Mouse (Mus musculus) MEL (cell line): Measurements from ENCODE around the gene Arid3c. TPM values are rescaled to one million over a fixed set of nuclear protein-coding genes. Genes with fewer than 3 reads are reported as not detected.

Source experiments
- DNase-seq: peaks from one replicate; pipeline ENCODE4 v3.0.0; 2011; ENCODE audit warnings: low read depth, low spot score
- H3K27ac ChIP-seq: 2 replicates; pipeline ENCODE4 v1.5.1; 2012; ENCODE audit warnings: low read depth, mild to moderate bottlenecking, control low read depth, low read length, moderate library complexity; ENCODE audit not compliant: control insufficient read depth
- H3K27me3 ChIP-seq, 2 experiments: fragments of 150-350 bp in 1 of 2; sonication (generic) in 1 of 2; 2 replicates each; pipeline ENCODE4 v1.6.1; 2012; ENCODE audit warnings: low read length in 2 of 2, mild to moderate bottlenecking in 2 of 2, improper control_type of control experiment in 1 of 2, moderate library complexity in 1 of 2; ENCODE audit not compliant: insufficient read depth in 2 of 2, control insufficient read depth in 1 of 2
- H3K36me3 ChIP-seq, 2 experiments: 2 replicates each; pipeline ENCODE4 v1.6.1; 2012 to 2014; ENCODE audit warnings: low read length in 2 of 2, improper control_type of control experiment in 1 of 2, inconsistent platforms in 1 of 2, mild to moderate bottlenecking in 1 of 2; ENCODE audit not compliant: insufficient read depth in 2 of 2, control insufficient read depth in 1 of 2
- H3K4me1 ChIP-seq, 2 experiments: fragments of 150-350 bp in 1 of 2; sonication (generic) in 1 of 2; 2 replicates each; pipeline ENCODE4 v1.6.1; 2012; ENCODE audit warnings: low read length in 2 of 2, improper control_type of control experiment in 1 of 2, mild to moderate bottlenecking in 1 of 2; ENCODE audit not compliant: insufficient read depth in 2 of 2, control insufficient read depth in 1 of 2
- H3K4me3 ChIP-seq, 2 experiments: fragments of 150-350 bp in 1 of 2; sonication (generic) in 1 of 2; 2 replicates each; pipeline ENCODE4 v1.5.1; 2012; ENCODE audit warnings: low read depth in 2 of 2, low read length in 2 of 2, mild to moderate bottlenecking in 2 of 2, moderate library complexity in 2 of 2, control low read depth in 1 of 2, improper control_type of control experiment in 1 of 2; ENCODE audit not compliant: control insufficient read depth in 1 of 2, insufficient read depth in 1 of 2
- H3K79me2 ChIP-seq: 2 replicates; pipeline ENCODE4 v1.6.1; 2012; ENCODE audit warnings: mild to moderate bottlenecking, low read length, moderate library complexity; ENCODE audit not compliant: control insufficient read depth, poor library complexity, insufficient read depth
- H3K9ac ChIP-seq: 2 replicates; pipeline ENCODE4 v1.6.1; 2012; ENCODE audit warnings: low read depth, mild to moderate bottlenecking, control low read depth, low read length, moderate library complexity; ENCODE audit not compliant: control insufficient read depth, poor library complexity, severe bottlenecking
- H3K9me3 ChIP-seq: fragments of 150-350 bp; sonication (generic); replicated peaks from 2 replicates; pipeline ENCODE4 v1.6.1; 2012; ENCODE audit warnings: mild to moderate bottlenecking, low read length, improper control_type of control experiment, moderate library complexity; ENCODE audit not compliant: insufficient read depth
- BHLHE40 ChIP-seq: IDR thresholded peaks from 2 replicates; pipeline ENCODE4 v1.6.1; 2012; ENCODE audit warnings: low read depth, mild to moderate bottlenecking, inconsistent platforms, low read length, improper control_type of control experiment, borderline replicate concordance
- CHD1 ChIP-seq: IDR thresholded peaks from 2 replicates; pipeline ENCODE4 v1.6.1; 2012; ENCODE audit warnings: low read depth, mild to moderate bottlenecking, inconsistent platforms, low read length, improper control_type of control experiment
- CHD2 ChIP-seq: IDR thresholded peaks from 2 replicates; pipeline ENCODE4 v1.6.1; 2011; ENCODE audit warnings: low read length, improper control_type of control experiment
- CTCF ChIP-seq, 3 experiments: IDR thresholded peaks in 2 of 3; conservative IDR thresholded peaks in 1 of 3; 2 replicates each; pipeline ENCODE4 v1.5.1; 2011 to 2012; ENCODE audit warnings: low read length in 3 of 3, low read depth in 2 of 3, mild to moderate bottlenecking in 2 of 3, improper control_type of control experiment in 1 of 3, inconsistent platforms in 1 of 3, mixed read lengths in 1 of 3, moderate library complexity in 1 of 3; ENCODE audit not compliant: control insufficient read depth in 1 of 3, insufficient read depth in 1 of 3, poor library complexity in 1 of 3, severe bottlenecking in 1 of 3
- ELF1 ChIP-seq: IDR thresholded peaks from 2 replicates; pipeline ENCODE4 v1.6.1; 2014; ENCODE audit warnings: low read depth, mild to moderate bottlenecking, inconsistent platforms, low read length, improper control_type of control experiment, moderate library complexity
- EP300 ChIP-seq, 2 experiments: IDR thresholded peaks; 2 replicates each; pipeline ENCODE4 v1.6.1; 2011; ENCODE audit warnings: improper control_type of control experiment in 2 of 2, low read length in 2 of 2, low read depth in 1 of 2, mild to moderate bottlenecking in 1 of 2
- ETS1 ChIP-seq: IDR thresholded peaks from 2 replicates; pipeline ENCODE4 v1.6.1; 2012; ENCODE audit warnings: low read depth, mild to moderate bottlenecking, inconsistent platforms, low read length, improper control_type of control experiment, moderate library complexity
- GABPA ChIP-seq: IDR thresholded peaks from 2 replicates; pipeline ENCODE4 v1.6.1; 2012; ENCODE audit warnings: low read depth, mild to moderate bottlenecking, inconsistent platforms, low read length, improper control_type of control experiment, moderate library complexity
- GATA1 ChIP-seq: IDR thresholded peaks from 2 replicates; pipeline ENCODE4 v1.6.1; 2011; ENCODE audit warnings: low read depth, low read length, improper control_type of control experiment
- HCFC1 ChIP-seq: IDR thresholded peaks from 2 replicates; pipeline ENCODE4 v1.6.1; 2012; ENCODE audit warnings: low read depth, mild to moderate bottlenecking, inconsistent platforms, low read length, improper control_type of control experiment, moderate library complexity
- JUND ChIP-seq: IDR thresholded peaks from 2 replicates; pipeline ENCODE4 v1.6.1; 2011; ENCODE audit warnings: low read depth, mild to moderate bottlenecking, improper control_type of control experiment, low read length
- KAT2A ChIP-seq: conservative IDR thresholded peaks from 2 replicates; pipeline ENCODE4 v1.6.1; 2012; ENCODE audit warnings: low read depth, low read length, improper control_type of control experiment, inconsistent platforms
- MAFK ChIP-seq: IDR thresholded peaks from 2 replicates; pipeline ENCODE4 v1.6.1; 2011; ENCODE audit warnings: low read depth, mild to moderate bottlenecking, low read length, improper control_type of control experiment, borderline replicate concordance
- MAX ChIP-seq: IDR thresholded peaks from 2 replicates; pipeline ENCODE4 v1.6.1; 2011; ENCODE audit warnings: low read length, improper control_type of control experiment
- MEF2A ChIP-seq: IDR thresholded peaks from 2 replicates; pipeline ENCODE4 v1.6.1; 2014; ENCODE audit warnings: low read depth, mild to moderate bottlenecking, inconsistent platforms, low read length, improper control_type of control experiment; ENCODE audit not compliant: poor library complexity, insufficient replicate concordance, severe bottlenecking; ENCODE audit errors: extremely low read depth
- MXI1 ChIP-seq: IDR thresholded peaks from 2 replicates; pipeline ENCODE4 v1.6.1; 2011; ENCODE audit warnings: mild to moderate bottlenecking, low read depth, low read length, improper control_type of control experiment
- MYB ChIP-seq: IDR thresholded peaks from 2 replicates; pipeline ENCODE4 v1.6.1; 2011; ENCODE audit warnings: mild to moderate bottlenecking, low read depth, low read length, improper control_type of control experiment
- MYC ChIP-seq: IDR thresholded peaks from 2 replicates; pipeline ENCODE4 v1.6.1; 2011; ENCODE audit warnings: low read depth, mild to moderate bottlenecking, low read length, improper control_type of control experiment, moderate library complexity
- NELFE ChIP-seq: IDR thresholded peaks from 2 replicates; pipeline ENCODE4 v1.6.1; 2011; ENCODE audit warnings: low read depth, low read length, improper control_type of control experiment
- NRF1 ChIP-seq: IDR thresholded peaks from 2 replicates; pipeline ENCODE4 v1.6.1; 2014; ENCODE audit warnings: low read depth, mild to moderate bottlenecking, inconsistent platforms, low read length, improper control_type of control experiment, moderate library complexity; ENCODE audit not compliant: poor library complexity, insufficient read depth, severe bottlenecking
- POLR2A ChIP-seq, 2 experiments: IDR thresholded peaks; 2 replicates each; pipeline ENCODE4 v1.6.1; 2011 to 2012; ENCODE audit warnings: low read length in 2 of 2, mild to moderate bottlenecking in 2 of 2, control low read depth in 1 of 2, improper control_type of control experiment in 1 of 2, low read depth in 1 of 2, moderate library complexity in 1 of 2; ENCODE audit not compliant: control insufficient read depth in 1 of 2, insufficient read depth in 1 of 2, poor library complexity in 1 of 2
- POLR2AphosphoS2 ChIP-seq: IDR thresholded peaks from 2 replicates; pipeline ENCODE4 v1.6.1; 2011; ENCODE audit warnings: low read length, improper control_type of control experiment
- POLR2AphosphoS5 ChIP-seq: IDR thresholded peaks from 2 replicates; pipeline ENCODE4 v1.6.1; 2012; ENCODE audit warnings: low read depth, borderline replicate concordance, mild to moderate bottlenecking, inconsistent platforms, low read length, moderate library complexity, mixed read lengths
- RAD21 ChIP-seq: IDR thresholded peaks from 2 replicates; pipeline ENCODE4 v1.6.1; 2011; ENCODE audit warnings: mild to moderate bottlenecking, low read depth, low read length, improper control_type of control experiment
- RCOR1 ChIP-seq: IDR thresholded peaks from 2 replicates; pipeline ENCODE4 v1.6.1; 2012; ENCODE audit warnings: low read depth, mild to moderate bottlenecking, inconsistent platforms, low read length, improper control_type of control experiment
- SMC3 ChIP-seq: IDR thresholded peaks from 2 replicates; pipeline ENCODE4 v1.6.1; 2011; ENCODE audit warnings: low read depth, low read length, improper control_type of control experiment
- TAL1 ChIP-seq: IDR thresholded peaks from 2 replicates; pipeline ENCODE4 v1.6.1; 2012; ENCODE audit warnings: mild to moderate bottlenecking, inconsistent platforms, low read length, moderate library complexity, mixed read lengths
- TBP ChIP-seq: IDR thresholded peaks from 2 replicates; pipeline ENCODE4 v1.8.0; 2011; ENCODE audit warnings: low read depth, low read length, improper control_type of control experiment
- TCF12 ChIP-seq: IDR thresholded peaks from 2 replicates; pipeline ENCODE4 v1.6.1; 2014; ENCODE audit warnings: low read depth, mild to moderate bottlenecking, inconsistent platforms, low read length, improper control_type of control experiment, moderate library complexity
- UBTF ChIP-seq: IDR thresholded peaks from 2 replicates; pipeline ENCODE4 v1.6.1; 2012; ENCODE audit warnings: low read depth, mild to moderate bottlenecking, inconsistent platforms, low read length, improper control_type of control experiment, moderate library complexity, borderline replicate concordance; ENCODE audit not compliant: insufficient read depth
- USF1 ChIP-seq: IDR thresholded peaks from 2 replicates; pipeline ENCODE4 v1.6.1; 2014; ENCODE audit warnings: low read depth, mild to moderate bottlenecking, inconsistent platforms, low read length, improper control_type of control experiment, moderate library complexity
- USF2 ChIP-seq, 2 experiments: IDR thresholded peaks; 2 replicates each; pipeline ENCODE4 v1.6.1; 2011 to 2012; ENCODE audit warnings: improper control_type of control experiment in 2 of 2, low read length in 2 of 2, borderline replicate concordance in 1 of 2, inconsistent platforms in 1 of 2, low read depth in 1 of 2, mild to moderate bottlenecking in 1 of 2; ENCODE audit not compliant: insufficient read depth in 1 of 2
- ZC3H11A ChIP-seq: IDR thresholded peaks from 2 replicates; pipeline ENCODE4 v1.6.1; 2012; ENCODE audit warnings: low read depth, mild to moderate bottlenecking, inconsistent platforms, low read length, improper control_type of control experiment
- ZKSCAN1 ChIP-seq: IDR thresholded peaks from 2 replicates; pipeline ENCODE4 v1.6.1; 2012; ENCODE audit warnings: low read depth, mild to moderate bottlenecking, inconsistent platforms, low read length, improper control_type of control experiment, moderate library complexity
- ZMIZ1 ChIP-seq: IDR thresholded peaks from 2 replicates; pipeline ENCODE4 v1.6.1; 2012; ENCODE audit warnings: low read depth, mild to moderate bottlenecking, inconsistent platforms, low read length, improper control_type of control experiment, moderate library complexity
- ZNF384 ChIP-seq: IDR thresholded peaks from 2 replicates; pipeline ENCODE4 v1.6.1; 2012; ENCODE audit warnings: low read depth, mild to moderate bottlenecking, inconsistent platforms, low read length, improper control_type of control experiment
- polyA plus RNA-seq, 2 experiments: library from polyadenylated mRNA; stranded (reverse) in 1 of 2; unstranded in 1 of 2; fragments of >175 nt in 1 of 2; fragments of >200 nt in 1 of 2; gene quantifications; 2 replicates each; pipeline versions ENCODE4 v1.2.1 to v1.2.4; 2012; ENCODE audit warnings: low replicate concordance in 2 of 2, low read depth in 1 of 2; ENCODE audit not compliant: insufficient read length in 2 of 2, insufficient read depth in 1 of 2, missing spikeins in 1 of 2
- total RNA-seq: library from RNA; depleted of rRNA; stranded (reverse); fragments of 300-350 nt; gene quantifications from 2 replicates; pipeline ENCODE4 v1.2.3, GENCODE M21; 2012

The Arid3c gene
- total and polyA plus RNA-seq, 3 experiments: 0.13 TPM; not detected in 2

DNA sequence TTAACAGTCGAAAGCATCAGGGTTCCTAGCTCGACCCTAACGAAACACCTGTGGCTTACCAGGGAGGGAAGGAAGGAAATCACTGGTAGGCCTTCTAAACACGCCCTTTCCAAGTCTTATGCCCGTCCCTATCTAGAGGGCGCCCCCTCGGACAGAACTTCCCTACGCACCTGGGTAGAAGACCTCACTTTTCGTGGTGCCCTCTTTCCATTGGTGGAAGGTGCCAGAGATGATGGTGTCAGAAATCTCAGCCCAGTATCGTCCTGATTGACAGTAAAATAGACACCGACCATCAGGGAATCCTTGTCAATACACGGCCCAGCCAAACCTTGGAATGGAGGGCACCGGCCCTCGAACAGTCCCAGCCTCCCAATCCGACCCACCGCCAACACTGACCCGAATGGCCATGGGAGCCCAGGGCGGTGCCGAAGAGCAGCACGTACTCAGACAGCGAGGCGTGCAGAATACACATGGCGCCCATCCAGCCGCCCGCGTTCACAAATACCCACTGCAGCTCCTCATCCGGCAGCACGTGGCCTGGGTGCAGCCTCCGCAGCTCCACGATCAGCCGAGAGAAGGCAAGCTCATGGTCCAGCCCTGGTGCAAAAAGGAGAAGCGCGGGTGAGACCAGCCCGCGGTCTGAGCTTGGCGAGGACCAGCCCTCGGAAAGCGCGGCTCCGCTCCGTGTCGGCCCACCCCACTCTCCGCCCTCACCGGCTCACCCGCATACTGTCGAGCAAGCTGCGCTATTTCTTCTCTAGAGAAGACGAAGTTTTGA, 9.6 kb upstream of the Arid3c start:
- H3K79me2 ChIP-seq: peaks cover 15% of the 10 kb centered on the region
- DNase-seq: peak; percentile 65
- H3K9me3 ChIP-seq: no peaks in the 10 kb centered on the region
- no peaks in the 10 kb centered on the region for H3K27me3 ChIP-seq
- peak overlapping the region; percentile 67 to 68 for H3K4me3 ChIP-seq
- H3K9ac ChIP-seq: peak overlapping the region; percentile 75
- H3K36me3 ChIP-seq: peaks cover 0 to 27% of the 10 kb centered on the region in 2 experiments; a peak in 2 of 4 replicates
- peaks cover 2 to 29% of the 10 kb centered on the region in 2 experiments for H3K4me1 ChIP-seq
- H3K27ac ChIP-seq: peak overlapping the region; percentile 51
- TF ChIP-seq CTCF (IDR thresholded peaks at IDR 0.05 in 2 of 3, conservative IDR thresholded peaks at IDR 0.05 in 1 of 3; ENCODE audit: control insufficient read depth in 1 of 3, insufficient read depth in 1 of 3, low read depth in 2 of 3, low read length in 3 of 3, poor library complexity in 1 of 3, severe bottlenecking in 1 of 3) (peak in 2 of 3 experiments; percentile 19 to 29; a peak in 3 of 6 replicates), MYB (no peak), POLR2A (IDR thresholded peaks at IDR 0.05; ENCODE audit: control insufficient read depth in 1 of 2, insufficient read depth in 1 of 2, low read depth in 1 of 2, low read length in 2 of 2, poor library complexity in 1 of 2) (no peak; a peak in 1 of 4 replicates), USF1 (peak; percentile 66), ZNF384 (0 out of 2 replicates have a peak, but pooled peaks have one; percentile 5), ETS1 (no peak), ZMIZ1 (no peak), KAT2A (no peak), USF2 (IDR thresholded peaks at IDR 0.05; ENCODE audit: borderline replicate concordance in 1 of 2, insufficient read depth in 1 of 2, low read depth in 1 of 2, low read length in 2 of 2) (no peak), MAFK (no peak), JUND (no peak), TBP (no peak), HCFC1 (no peak), MEF2A (no peak), RCOR1 (peak; percentile 44; the same call in 1 of the 2 replicates), UBTF (no peak), MXI1 (peak; percentile 94), RAD21 (no peak), BHLHE40 (no peak), NELFE (no peak), CHD2 (no peak), ZC3H11A (no peak), NRF1 (no peak), POLR2AphosphoS5 (no peak), CHD1 (no peak), MYC (peak; percentile 80), GABPA (no peak), POLR2AphosphoS2 (no peak), SMC3 (no peak), GATA1 (no peak), EP300 (IDR thresholded peaks at IDR 0.05; ENCODE audit: low read depth in 1 of 2, low read length in 2 of 2) (no peak), TAL1 (no peak), TCF12 (no peak), ELF1 (no peak), MAX (peak; percentile 88), ZKSCAN1 (no peak)
